Mouse (Mus musculus) stomach, embryonic 14.5 days (tissue): ENCODE measurements at regions not wholly inside any gene's neighbourhood (a gene's known extent, or its start where the extent isn't known, plus 50 kb on each side); places are given as distances from the start of the nearest gene placed in this dataset.

Experiments
- ATAC-seq: fragments of 200-750 bp; cut with Nextera tagmentation; 2 replicates; pipeline ENCODE4 v1.8.0; 2017; ENCODE audit warnings: low read depth, moderate TSS enrichment; ENCODE audit not compliant: insufficient number of reproducible peaks, insufficient read depth, low FRiP score
- H3K27ac ChIP-seq: fragments of 300-500 bp; sonication (generic); 2 replicates; pipeline ENCODE4 v1.5.1; 2014; ENCODE audit warnings: mild to moderate bottlenecking, low read length, moderate library complexity, mixed read lengths
- H3K27me3 ChIP-seq: fragments of 300-500 bp; sonication (generic); 2 replicates; pipeline ENCODE4 v1.6.1; 2014; ENCODE audit warnings: low read length, control low read depth, mixed read lengths; ENCODE audit not compliant: control insufficient read depth, insufficient read depth
- H3K36me3 ChIP-seq: fragments of 300-500 bp; sonication (generic); 2 replicates; pipeline ENCODE4 v1.6.1; 2014; ENCODE audit warnings: mild to moderate bottlenecking, control low read depth, low read length, moderate library complexity, mixed read lengths; ENCODE audit not compliant: control insufficient read depth, insufficient read depth
- H3K4me1 ChIP-seq: fragments of 300-500 bp; sonication (generic); 2 replicates; pipeline ENCODE4 v1.6.1; 2014; ENCODE audit warnings: low read length, control low read depth, mixed read lengths; ENCODE audit not compliant: control insufficient read depth, insufficient read depth
- H3K4me2 ChIP-seq: fragments of 300-500 bp; sonication (generic); replicated peaks from 2 replicates; pipeline ENCODE4 v1.6.1; 2014; ENCODE audit warnings: low read depth, low read length, control low read depth
- H3K4me3 ChIP-seq: fragments of 300-500 bp; sonication (generic); 2 replicates; pipeline ENCODE4 v1.5.1; 2014; ENCODE audit warnings: low read depth, low read length, control low read depth
- H3K9ac ChIP-seq: fragments of 300-500 bp; sonication (generic); replicated peaks from 2 replicates; pipeline ENCODE4 v1.6.1; 2014; ENCODE audit warnings: low read depth, mild to moderate bottlenecking, control low read depth, low read length, moderate library complexity, mixed read lengths
- H3K9me3 ChIP-seq: fragments of 300-500 bp; sonication (generic); 2 replicates; pipeline ENCODE4 v1.6.1; 2016; ENCODE audit warnings: low read depth, low read length, control low read depth; ENCODE audit not compliant: control insufficient read depth
- WGBS: fragments of 180-500 bp; shearing (Covaris S2); extraction: QIAGEN DNeasy Blood & Tissue Kit; methylation state at CpG from one replicate; pipeline ENCODE4 v1.1.7; 2014; 5-methylcytosine and 5-hydroxymethylcytosine counted together

DNA sequence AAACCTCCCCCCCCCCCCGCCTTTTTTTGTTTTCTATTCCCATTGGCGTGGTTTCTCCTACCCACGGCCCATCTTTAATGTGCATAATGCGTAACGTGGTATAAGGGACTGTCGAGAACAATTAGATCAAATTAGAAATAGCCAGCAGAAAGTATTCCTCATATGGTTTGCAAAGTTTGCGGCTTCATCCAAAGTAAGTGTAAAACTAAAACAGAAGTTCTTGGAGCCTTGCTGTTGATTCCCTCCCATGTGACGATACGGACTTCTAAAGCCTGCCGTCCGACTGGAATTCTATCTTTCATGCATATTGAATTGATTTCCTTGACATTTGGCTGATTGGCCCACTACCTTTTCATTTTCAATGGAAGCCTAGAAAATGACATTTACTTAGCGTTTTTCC, 128.7 kb upstream of the Fam241a start:
- WGBS: 92% methylated on average over 12 of the region's 12 CpGs
- Histone ChIP-seq H3K9me3 (no peaks in the 10 kb centered on the region), H3K4me3 (no peak overlapping the region), H3K4me2 (no peak overlapping the region), H3K27me3 (no peaks in the 10 kb centered on the region), H3K4me1 (no peaks in the 10 kb centered on the region), H3K27ac (no peak overlapping the region), H3K36me3 (no peaks in the 10 kb centered on the region), H3K9ac (no peak overlapping the region)
- no peak for ATAC-seq

DNA sequence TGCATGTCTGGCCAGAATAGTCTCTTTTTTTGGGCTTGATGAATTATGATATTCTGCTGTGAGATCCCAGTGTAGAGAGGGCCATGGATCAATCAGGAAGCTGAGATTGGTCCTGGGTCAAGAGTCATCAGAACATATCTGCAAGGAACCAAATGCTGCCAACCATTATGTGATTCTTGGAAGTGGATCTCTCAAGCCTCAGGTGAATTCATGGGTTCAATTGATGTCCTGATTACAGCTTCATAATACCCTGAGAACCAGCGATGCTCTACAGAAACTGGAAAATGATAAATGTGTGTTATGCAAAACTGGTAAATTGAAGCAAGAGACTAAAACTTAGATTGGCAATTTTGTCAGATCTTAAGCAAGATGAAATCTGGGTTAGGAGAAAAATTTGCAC, 118.8 kb upstream of the Fam241a start:
- no peak overlapping the region for H3K4me3 ChIP-seq
- H3K4me2 ChIP-seq: no peak overlapping the region
- H3K27me3 ChIP-seq: no peaks in the 10 kb centered on the region
- 88% methylated on average over 1 of the region's 1 CpGs for WGBS
- H3K9ac ChIP-seq: no peak overlapping the region
- no peaks in the 10 kb centered on the region for H3K9me3 ChIP-seq
- H3K27ac ChIP-seq: no peak overlapping the region
- no peaks in the 10 kb centered on the region for H3K4me1 ChIP-seq
- no peak for ATAC-seq
- H3K36me3 ChIP-seq: no peaks in the 10 kb centered on the region

- no peak for ATAC-seq
Observed at GRCm38 (mm10) chr3:128002905-128003641, 106.9 kb upstream of the Fam241a start.

GRCm38 (mm10) chr3:128001924-128002501, 105.9 kb upstream of the Fam241a start:
- no peak overlapping the region for H3K4me2 ChIP-seq
- ATAC-seq: 0 out of 2 replicates have a peak, but pooled peaks have one; percentile 28
- no peaks in the 10 kb centered on the region for H3K9me3 ChIP-seq
- H3K27me3 ChIP-seq: no peaks in the 10 kb centered on the region
- no peaks in the 10 kb centered on the region for H3K36me3 ChIP-seq
- 70% methylated on average over 6 of the region's 6 CpGs for WGBS
- H3K9ac ChIP-seq: no peak overlapping the region
- H3K4me1 ChIP-seq: no peaks in the 10 kb centered on the region
- H3K27ac ChIP-seq: no peak overlapping the region
- H3K4me3 ChIP-seq: no peak overlapping the region

More at GRCm38 (mm10) chr3:128002905-128003641, 106.9 kb upstream of the Fam241a start:
- Histone ChIP-seq H3K36me3 (no peaks in the 10 kb centered on the region), H3K9me3 (no peaks in the 10 kb centered on the region), H3K9ac (no peak overlapping the region), H3K4me3 (no peak overlapping the region), H3K4me1 (no peaks in the 10 kb centered on the region), H3K4me2 (no peak overlapping the region), H3K27me3 (no peaks in the 10 kb centered on the region), H3K27ac (no peak overlapping the region)
- WGBS: 58% methylated on average over 18 of the region's 18 CpGs

DNA sequence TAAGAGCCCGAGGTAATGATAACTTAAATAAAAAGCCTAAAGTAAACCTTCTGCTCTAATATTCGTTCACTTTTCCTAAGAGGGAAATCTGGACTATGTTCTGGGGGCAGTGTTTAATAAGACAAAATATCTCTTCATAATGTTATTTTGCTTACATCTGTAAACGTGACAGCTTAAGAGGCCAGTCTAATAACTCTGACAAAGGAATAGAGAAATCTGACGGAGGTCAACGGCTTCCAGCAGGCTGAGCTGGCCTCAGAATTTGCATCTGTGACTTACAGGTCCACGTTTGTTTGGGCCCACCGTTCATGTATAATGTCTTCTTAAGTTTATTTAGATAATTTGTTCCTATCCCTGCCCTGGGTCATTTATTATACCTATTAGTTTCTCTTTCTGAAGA, 99.6 kb upstream of the Fam241a start:
- H3K4me1 ChIP-seq: no peaks in the 10 kb centered on the region
- no peak overlapping the region for H3K4me3 ChIP-seq
- no peak overlapping the region for H3K4me2 ChIP-seq
- H3K9ac ChIP-seq: no peak overlapping the region
- no peaks in the 10 kb centered on the region for H3K27me3 ChIP-seq
- no peak overlapping the region for H3K27ac ChIP-seq
- WGBS: 19% methylated on average over 7 of the region's 7 CpGs
- no peaks in the 10 kb centered on the region for H3K9me3 ChIP-seq
- no peaks in the 10 kb centered on the region for H3K36me3 ChIP-seq
- ATAC-seq: peak; percentile 58; the same call in 1 of the 2 replicates

- Histone ChIP-seq H3K9me3 (no peaks in the 10 kb centered on the region), H3K27ac (no peak overlapping the region), H3K9ac (no peak overlapping the region), H3K27me3 (no peaks in the 10 kb centered on the region), H3K4me1 (no peaks in the 10 kb centered on the region), H3K4me3 (no peak overlapping the region), H3K4me2 (no peak overlapping the region), H3K36me3 (no peaks in the 10 kb centered on the region)
- WGBS: 43% methylated on average over 6 of the region's 6 CpGs
- ATAC-seq: no peak
Observed at GRCm38 (mm10) chr3:127987583-127987982, 91.5 kb upstream of the Fam241a start.

GRCm38 (mm10) chr3:127985165-127985564, 89.0 kb upstream of the Fam241a start:
- Histone ChIP-seq H3K36me3 (no peaks in the 10 kb centered on the region), H3K4me2 (no peak overlapping the region), H3K27me3 (no peaks in the 10 kb centered on the region), H3K4me1 (no peaks in the 10 kb centered on the region), H3K9me3 (no peaks in the 10 kb centered on the region), H3K4me3 (no peak overlapping the region), H3K9ac (no peak overlapping the region), H3K27ac (no peak overlapping the region)
- WGBS: 90% methylated on average over 3 of the region's 3 CpGs
- ATAC-seq: no peak

DNA sequence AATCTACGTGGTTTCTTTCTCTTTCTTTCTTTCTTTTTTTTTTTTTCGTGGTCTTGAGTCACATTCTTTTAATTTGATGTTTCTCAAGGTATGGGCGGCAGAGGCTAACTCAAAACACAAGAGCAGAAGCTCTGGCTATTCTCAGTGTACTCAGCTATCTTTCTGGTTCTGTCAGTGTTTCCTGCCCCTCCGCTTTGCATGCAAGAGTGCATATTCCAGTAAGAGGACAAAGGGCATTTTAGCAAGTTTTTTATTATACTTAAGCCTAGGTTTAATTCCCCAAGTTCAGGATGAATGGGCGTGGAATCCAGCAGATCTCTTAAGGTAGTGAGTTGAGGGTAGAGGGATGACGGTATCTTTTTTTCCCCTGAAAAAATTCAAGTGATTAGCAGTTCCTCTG, 81.1 kb upstream of the Fam241a start:
- H3K9ac ChIP-seq: no peak overlapping the region
- H3K27me3 ChIP-seq: no peaks in the 10 kb centered on the region
- H3K27ac ChIP-seq: peak overlapping the region; percentile 44; the same call in 1 of the 2 replicates
- H3K4me1 ChIP-seq: no peaks in the 10 kb centered on the region
- no peaks in the 10 kb centered on the region for H3K9me3 ChIP-seq
- no peak overlapping the region for H3K4me2 ChIP-seq
- no peak overlapping the region for H3K4me3 ChIP-seq
- no peaks in the 10 kb centered on the region for H3K36me3 ChIP-seq
- 48% methylated on average over 6 of the region's 6 CpGs for WGBS
- no peak for ATAC-seq
